Mouse (Mus musculus): ENCODE measurements around the gene Gm21209. TPM values are rescaled to one million over a fixed set of nuclear protein-coding genes. Genes with fewer than 3 reads are reported as not detected.
"Not testable (repeated sequence)": the region's sequence is repeated elsewhere in the genome, so short reads cannot be mapped to it uniquely, and the experiment has no call there.

The Gm21209 gene
- polyA plus RNA-seq (2012; rRNA removed), result not detected in 2 replicates

- WGBS, result no CpG with 5 or more reads among the region's 6 CpGs
Observed at GRCm38 (mm10) chrY:49570856-49571255, at the start of gene Gm21209. Gene Gm21209 (plus strand): TSS chrY:49571156.

More at GRCm38 (mm10) chrY:49570856-49571255, at the start of gene Gm21209:
- DNase-seq (ENCODE audit: low read depth, low spot score), result not testable (repeated sequence)

Measured in large intestine, adult 2 months (tissue).